Mouse (Mus musculus): Measurements from ENCODE around the gene Il1rap.

DNA sequence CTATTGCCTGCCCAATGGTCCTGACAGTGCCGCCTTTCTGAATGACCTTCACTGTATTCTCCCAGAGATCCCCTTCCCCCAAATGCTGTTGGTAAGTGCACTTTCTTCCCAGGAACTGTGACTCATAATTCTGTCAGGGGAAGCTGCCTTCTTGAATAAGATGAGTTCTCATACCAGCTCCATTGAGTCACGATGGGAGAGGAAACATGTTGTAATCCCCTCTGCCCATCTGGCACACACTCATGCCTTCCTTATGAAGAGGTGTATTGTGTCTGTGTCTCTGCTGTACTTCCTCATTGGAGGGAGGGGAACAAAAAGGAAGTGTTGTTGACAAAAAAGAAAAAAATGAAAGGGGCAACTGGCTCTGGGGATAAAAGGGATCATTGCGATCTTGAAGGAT lies 44.6 kb downstream of the Il1rap start:
- TF ChIP-seq CTCF (IDR thresholded peaks at IDR 0.05; ENCODE audit: insufficient read depth, low read depth, low read length) = no peak
- no peak for TF ChIP-seq POLR2A (IDR thresholded peaks at IDR 0.05; ENCODE audit: insufficient read depth, low read depth, low read length)

Data from olfactory bulb, adult 2 months (tissue).